Mouse (Mus musculus) forebrain, embryonic 13.5 days (tissue): Measurements from ENCODE around the gene Ubap2l. TPM values are rescaled to one million over a fixed set of nuclear protein-coding genes. Genes with fewer than 3 reads are reported as not detected.

Experiments
- ATAC-seq: fragments of 200-750 bp; cut with Nextera tagmentation; 2 replicates; pipeline ENCODE4 v1.8.0; 2017
- H3K27ac ChIP-seq: fragments of 300-500 bp; sonication (generic); 2 replicates; pipeline ENCODE4 v1.5.1; 2015; ENCODE audit warnings: inconsistent platforms, mild to moderate bottlenecking, moderate library complexity
- H3K27me3 ChIP-seq: fragments of 300-500 bp; sonication (generic); 2 replicates; pipeline ENCODE4 v1.6.1; 2015; ENCODE audit warnings: mild to moderate bottlenecking, inconsistent platforms
- H3K36me3 ChIP-seq: fragments of 300-500 bp; sonication (generic); 2 replicates; pipeline ENCODE4 v1.6.1; 2015; ENCODE audit warnings: mild to moderate bottlenecking, inconsistent platforms; ENCODE audit not compliant: poor library complexity, severe bottlenecking
- H3K4me1 ChIP-seq: fragments of 300-500 bp; sonication (generic); 2 replicates; pipeline ENCODE4 v1.6.1; 2015; ENCODE audit warnings: inconsistent platforms
- H3K4me2 ChIP-seq: fragments of 300-500 bp; sonication (generic); 2 replicates; pipeline ENCODE4 v1.6.1; 2015; ENCODE audit warnings: inconsistent platforms, mild to moderate bottlenecking, moderate library complexity
- H3K4me3 ChIP-seq: fragments of 300-500 bp; sonication (generic); 2 replicates; pipeline ENCODE4 v1.5.1; 2015; ENCODE audit warnings: mild to moderate bottlenecking, inconsistent platforms
- H3K9ac ChIP-seq: fragments of 300-500 bp; sonication (generic); 2 replicates; pipeline ENCODE4 v1.6.1; 2015; ENCODE audit warnings: mild to moderate bottlenecking, inconsistent platforms
- H3K9me3 ChIP-seq: fragments of 300-500 bp; sonication (generic); replicated peaks from 2 replicates; pipeline ENCODE4 v1.6.1; 2016; ENCODE audit warnings: inconsistent platforms
- WGBS: fragments of 180-500 bp; shearing (Covaris S2); methylation state at CpG from one replicate; pipeline ENCODE4 v1.1.7; 2015; 5-methylcytosine and 5-hydroxymethylcytosine counted together
- polyA plus RNA-seq: library from polyadenylated mRNA; unstranded; fragments of >200 nt; fragmentation: Nextera tagmentation; extraction: Ambion mirVana; gene quantifications from 2 replicates; pipeline ENCODE4 v1.2.1, GENCODE M21; 2015

Ubap2l gene
- polyA plus RNA-seq, 1 experiment from 2014 or later: 169 TPM

DNA sequence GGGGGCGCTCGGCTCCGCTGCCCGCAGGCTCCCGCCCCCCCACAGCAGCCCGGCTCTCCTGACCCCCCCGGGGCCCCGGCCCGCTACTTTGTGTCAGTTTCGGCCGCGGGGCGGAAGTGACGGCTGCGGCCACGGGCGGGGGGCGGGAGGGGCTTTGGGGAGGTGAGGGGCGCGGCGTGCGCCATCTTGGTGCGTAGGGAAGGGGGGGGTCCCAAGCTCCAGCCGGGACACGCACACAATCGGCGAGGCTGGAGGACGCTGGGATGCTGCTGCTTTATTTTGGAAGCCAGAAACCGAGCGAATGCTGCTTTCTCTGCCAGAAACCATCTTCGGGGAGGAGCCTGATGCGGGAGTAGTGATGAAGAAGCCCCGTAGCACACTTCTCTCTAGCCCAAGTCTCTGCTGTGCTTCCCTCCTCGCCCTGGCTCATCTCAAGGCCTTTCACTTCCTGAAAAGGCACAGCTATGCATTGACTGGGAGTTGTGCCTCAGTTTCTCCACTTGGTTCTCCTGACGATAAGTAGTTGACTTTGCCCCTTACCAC is 89.1 kb downstream of the Ubap2l start, which contains the start of gene Atp8b2:
TSS of gene Atp8b2 (minus strand) at position 288 of the 543 bp plus-strand sequence.
- H3K27me3 ChIP-seq: no peaks in the 10 kb centered on the region
- peak within 1 kb of the TSS; percentile 98 for H3K4me2 ChIP-seq
- peak within 1 kb of the TSS; percentile 82 for H3K4me3 ChIP-seq
- under 1% methylated on average over 26 of the region's 35 CpGs for WGBS
- H3K27ac ChIP-seq: peak within 1 kb of the TSS; percentile 90
- ATAC-seq: peak; percentile 73
- peak within 1 kb of the TSS; percentile 92 for H3K9ac ChIP-seq
- H3K36me3 ChIP-seq: peaks cover 13% of the 10 kb centered on the region
- H3K4me1 ChIP-seq: peaks cover 59% of the 10 kb centered on the region
- no peaks in the 10 kb centered on the region; the same call in 1 of the 2 replicates for H3K9me3 ChIP-seq

GRCm38 (mm10) chr3:89962751-89963220 is 89.6 kb downstream of the Ubap2l start:
- Histone ChIP-seq H3K4me1 (peaks cover 59% of the 10 kb centered on the region), H3K4me3 (peak overlapping the region; percentile 82), H3K27ac (peak overlapping the region; percentile 90), H3K27me3 (no peaks in the 10 kb centered on the region), H3K9me3 (no peaks in the 10 kb centered on the region; the same call in 1 of the 2 replicates), H3K9ac (peak overlapping the region; percentile 92), H3K4me2 (peak overlapping the region; percentile 98), H3K36me3 (peaks cover 18% of the 10 kb centered on the region)
- ATAC-seq: peak; percentile 37
- WGBS: 1% methylated on average over 30 of the region's 30 CpGs

DNA sequence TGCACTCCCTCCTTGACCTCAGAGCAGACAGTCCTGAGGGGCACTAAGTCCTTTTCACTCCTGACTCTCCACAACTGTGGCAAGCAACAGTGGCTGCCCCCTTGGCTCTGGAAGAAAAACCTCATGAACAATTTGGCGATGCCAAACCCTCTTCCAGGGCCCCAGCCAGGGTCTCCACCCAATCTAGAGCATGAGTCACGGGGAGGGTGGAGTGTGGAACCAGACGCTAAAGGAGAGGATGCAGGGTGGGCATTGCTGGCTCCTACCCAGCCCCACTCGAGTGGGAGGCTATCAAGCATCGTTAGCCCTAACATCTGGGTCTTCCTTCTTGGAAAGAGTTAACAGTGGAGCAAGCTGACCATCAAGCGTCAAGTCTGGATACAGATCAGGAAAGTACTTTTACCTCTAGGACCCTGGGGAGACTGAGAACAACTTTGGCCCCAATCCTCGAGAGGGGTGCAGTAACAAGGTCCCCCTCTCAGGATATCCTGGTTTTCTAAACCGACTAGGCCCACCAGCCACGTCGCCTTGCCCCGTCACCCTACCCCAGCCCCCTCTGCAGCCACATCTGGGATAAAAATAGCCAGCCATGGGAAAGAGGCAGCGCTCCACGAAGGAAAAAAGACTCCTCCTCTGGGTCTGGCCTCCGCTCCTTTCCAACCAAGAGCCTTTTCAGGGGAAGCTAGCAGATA is 90.2 kb downstream of the Ubap2l start:
- Histone ChIP-seq H3K36me3 (peaks cover 24% of the 10 kb centered on the region), H3K4me2 (peak overlapping the region; percentile 98), H3K27me3 (no peaks in the 10 kb centered on the region), H3K9ac (peak overlapping the region; percentile 92), H3K27ac (peak overlapping the region; percentile 90), H3K9me3 (no peaks in the 10 kb centered on the region; the same call in 1 of the 2 replicates), H3K4me3 (peak overlapping the region; percentile 82), H3K4me1 (peaks cover 59% of the 10 kb centered on the region)
- no peak for ATAC-seq
- 6% methylated on average over 14 of the region's 14 CpGs for WGBS

GRCm38 (mm10) chr3:89961436-89961835 is 91.0 kb downstream of the Ubap2l start:
- Histone ChIP-seq H3K36me3 (peaks cover 32% of the 10 kb centered on the region), H3K4me3 (peak overlapping the region; percentile 82), H3K9ac (peak overlapping the region; percentile 92), H3K9me3 (no peaks in the 10 kb centered on the region), H3K4me1 (peaks cover 59% of the 10 kb centered on the region), H3K27me3 (no peaks in the 10 kb centered on the region), H3K4me2 (peak overlapping the region; percentile 98), H3K27ac (peak overlapping the region; percentile 51)
- 63% methylated on average over 4 of the region's 4 CpGs for WGBS
- no peak for ATAC-seq

- WGBS: 0% methylated on average over 30 of the region's 30 CpGs
- Histone ChIP-seq H3K9ac (peak overlapping the region; percentile 92), H3K4me2 (peak overlapping the region; percentile 98), H3K27ac (peak overlapping the region; percentile 11; the same call in 1 of the 2 replicates), H3K27me3 (no peaks in the 10 kb centered on the region), H3K4me3 (peak overlapping the region; percentile 82), H3K36me3 (peaks cover 41% of the 10 kb centered on the region), H3K4me1 (peaks cover 59% of the 10 kb centered on the region), H3K9me3 (no peaks in the 10 kb centered on the region)
- peak; percentile 91 for ATAC-seq
Measured at GRCm38 (mm10) chr3:89960469-89960868, 92.0 kb downstream of the Ubap2l start.

GRCm38 (mm10) chr3:89959435-89959834 is 93.0 kb downstream of the Ubap2l start:
- ATAC-seq: no peak
- Histone ChIP-seq H3K4me1 (peaks cover 48% of the 10 kb centered on the region), H3K27ac (no peak overlapping the region), H3K4me3 (peak overlapping the region; percentile 82), H3K27me3 (no peaks in the 10 kb centered on the region), H3K36me3 (peaks cover 51% of the 10 kb centered on the region), H3K9me3 (no peaks in the 10 kb centered on the region), H3K9ac (peak overlapping the region; percentile 92; the same call in 1 of the 2 replicates), H3K4me2 (peak overlapping the region; percentile 98)
- WGBS: 75% methylated on average over 4 of the region's 4 CpGs

- no peak overlapping the region for H3K27ac ChIP-seq
- no peaks in the 10 kb centered on the region for H3K9me3 ChIP-seq
- H3K9ac ChIP-seq: no peak overlapping the region
- H3K36me3 ChIP-seq: peaks cover 66% of the 10 kb centered on the region
- no peak for ATAC-seq
- peaks cover 39% of the 10 kb centered on the region for H3K4me1 ChIP-seq
- H3K4me2 ChIP-seq: no peak overlapping the region
- H3K27me3 ChIP-seq: no peaks in the 10 kb centered on the region
- WGBS: 95% methylated on average over 9 of the region's 9 CpGs
- H3K4me3 ChIP-seq: no peak overlapping the region
Measured at GRCm38 (mm10) chr3:89957880-89958279, 94.5 kb downstream of the Ubap2l start.

DNA sequence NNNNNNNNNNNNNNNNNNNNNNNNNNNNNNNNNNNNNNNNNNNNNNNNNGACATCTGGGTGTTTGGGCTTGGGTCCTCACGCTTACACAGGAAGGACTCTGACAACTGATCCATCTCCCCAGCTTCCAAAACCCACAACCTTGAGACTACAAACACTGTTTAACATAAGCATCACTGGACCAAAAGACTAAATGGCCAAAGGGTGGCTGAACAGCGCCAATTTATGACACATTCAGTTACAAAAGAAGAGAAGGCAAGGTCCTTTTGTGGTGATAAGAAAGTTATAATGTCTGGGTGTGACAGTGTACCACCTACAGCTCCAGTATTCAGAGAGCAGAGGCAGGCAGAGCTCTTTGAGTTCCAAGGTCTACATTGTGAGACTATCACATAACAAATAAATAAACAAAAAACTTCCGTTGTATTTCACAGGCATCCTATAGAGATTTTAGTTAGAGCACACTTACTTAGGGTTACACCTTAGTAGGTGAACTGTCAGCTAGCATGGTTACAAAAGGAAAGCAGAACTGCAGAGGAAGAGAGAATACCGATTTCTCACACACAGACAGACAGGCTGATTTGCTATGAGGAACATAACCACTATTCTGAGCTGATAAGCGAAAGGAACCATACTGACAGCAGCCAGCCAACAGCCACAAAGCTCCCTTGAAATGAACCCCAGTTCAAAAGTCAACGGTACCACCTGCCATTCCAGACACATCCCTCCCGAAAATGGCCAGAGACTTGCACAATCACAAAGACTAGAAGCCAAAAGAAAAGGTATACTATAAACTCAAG is 96.1 kb downstream of the Ubap2l start:
- Histone ChIP-seq H3K9ac (no peak overlapping the region), H3K36me3 (peaks cover 81% of the 10 kb centered on the region), H3K4me2 (no peak overlapping the region), H3K9me3 (no peaks in the 10 kb centered on the region), H3K4me1 (peaks cover 28% of the 10 kb centered on the region), H3K4me3 (no peak overlapping the region), H3K27ac (no peak overlapping the region), H3K27me3 (no peaks in the 10 kb centered on the region)
- ATAC-seq: no peak
- 93% methylated on average over 7 of the region's 7 CpGs for WGBS

GRCm38 (mm10) chr3:89953420-89953819 is 99.0 kb downstream of the Ubap2l start:
- Histone ChIP-seq H3K9ac (no peak overlapping the region), H3K27me3 (no peaks in the 10 kb centered on the region), H3K9me3 (no peaks in the 10 kb centered on the region), H3K4me1 (no peaks in the 10 kb centered on the region), H3K27ac (no peak overlapping the region), H3K4me3 (no peak overlapping the region), H3K36me3 (peaks cover 99% of the 10 kb centered on the region), H3K4me2 (no peak overlapping the region)
- peak; percentile 74 for ATAC-seq
- 2% methylated on average over 4 of the region's 4 CpGs for WGBS
